Mouse (Mus musculus) stomach, postnatal 0 days (tissue): ENCODE measurements at regions not wholly inside any gene's neighbourhood (a gene's known extent, or its start where the extent isn't known, plus 50 kb on each side); places are given as distances from the start of the nearest gene placed in this dataset.
A peak's percentile ranks its signal among the peaks of the same experiment; 100 is the strongest.

Experiments used
- ATAC-seq: fragments of 200-750 bp; cut with Nextera tagmentation; 2 replicates; pipeline ENCODE4 v1.8.0; 2017; ENCODE audit not compliant: low FRiP score, low TSS enrichment
- DNase-seq: peaks from one replicate; pipeline ENCODE4 v3.0.0-alpha.2; 2016; ENCODE audit warnings: low spot score
- H3K27ac ChIP-seq: fragments of 300-500 bp; sonication (generic); replicated peaks from 2 replicates; pipeline ENCODE4 v1.5.1; 2014; ENCODE audit warnings: mild to moderate bottlenecking, control low read depth
- H3K27me3 ChIP-seq: fragments of 300-500 bp; sonication (generic); 2 replicates; pipeline ENCODE4 v1.6.1; 2014; ENCODE audit warnings: low read length; ENCODE audit not compliant: control insufficient read depth, insufficient read depth
- H3K36me3 ChIP-seq: fragments of 300-500 bp; sonication (generic); 2 replicates; pipeline ENCODE4 v1.6.1; 2014; ENCODE audit warnings: low read length, mixed read lengths; ENCODE audit not compliant: control insufficient read depth, insufficient read depth
- H3K4me1 ChIP-seq: fragments of 300-500 bp; sonication (generic); replicated peaks from 2 replicates; pipeline ENCODE4 v1.6.1; 2014; ENCODE audit warnings: antibody characterized with exemption; ENCODE audit not compliant: control insufficient read depth, insufficient read depth
- H3K4me2 ChIP-seq: fragments of 300-500 bp; sonication (generic); replicated peaks from 2 replicates; pipeline ENCODE4 v1.6.1; 2014; ENCODE audit warnings: low read depth, mild to moderate bottlenecking, control low read depth, moderate library complexity
- H3K4me3 ChIP-seq: fragments of 300-500 bp; sonication (generic); 2 replicates; pipeline ENCODE4 v1.5.1; 2014; ENCODE audit warnings: low read depth, low read length, control low read depth
- H3K9ac ChIP-seq: fragments of 300-500 bp; sonication (generic); 2 replicates; pipeline ENCODE4 v1.6.1; 2014; ENCODE audit warnings: mild to moderate bottlenecking, low read length, control low read depth, mixed read lengths
- H3K9me3 ChIP-seq: fragments of 300-500 bp; sonication (generic); 2 replicates; pipeline ENCODE4 v1.6.1; 2016; ENCODE audit warnings: low read length; ENCODE audit not compliant: control insufficient read depth
- CTCF ChIP-seq: IDR thresholded peaks from 2 replicates; pipeline ENCODE4 v1.5.1; 2016; ENCODE audit warnings: antibody characterized with exemption, low read depth, mild to moderate bottlenecking, moderate library complexity
- EP300 ChIP-seq: optimal IDR thresholded peaks from 2 replicates; pipeline ENCODE3; 2016; ENCODE audit warnings: antibody characterized with exemption
- WGBS: fragments of 180-500 bp; shearing (Covaris S2); extraction: QIAGEN DNeasy Blood & Tissue Kit; methylation state at CpG from one replicate; pipeline ENCODE4 v1.1.7; 2014; 5-methylcytosine and 5-hydroxymethylcytosine counted together

DNA sequence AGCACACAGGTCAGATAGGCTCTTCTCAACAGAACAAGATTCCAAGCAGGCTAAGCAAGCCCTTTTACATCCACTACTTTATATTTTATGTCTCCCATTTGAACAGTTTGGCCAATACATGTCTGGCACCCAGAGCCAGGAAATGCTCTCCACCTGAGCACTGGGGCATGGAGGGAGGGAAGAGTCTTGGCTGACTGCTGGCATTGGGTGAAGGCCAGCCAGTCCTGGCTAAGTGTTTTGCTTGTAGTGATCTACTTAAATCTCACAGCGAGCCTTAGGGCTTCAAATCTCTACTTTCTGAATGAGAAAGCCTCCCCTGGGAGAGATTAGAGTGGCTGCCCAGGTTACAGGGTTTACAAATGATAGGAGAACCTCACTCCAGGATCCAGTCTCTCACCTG, 78.5 kb upstream of the Vash1 start:
- Histone ChIP-seq H3K27ac (no peak overlapping the region), H3K27me3 (no peaks in the 10 kb centered on the region), H3K9ac (no peak overlapping the region), H3K36me3 (no peaks in the 10 kb centered on the region), H3K4me2 (no peak overlapping the region), H3K4me3 (no peak overlapping the region), H3K9me3 (no peaks in the 10 kb centered on the region), H3K4me1 (no peaks in the 10 kb centered on the region)
- ATAC-seq (no peak), DNase-seq (no peak)
- TF ChIP-seq CTCF (no peak), EP300 (no peak)
- 8% methylated on average over 1 of the region's 1 CpGs for WGBS

DNA sequence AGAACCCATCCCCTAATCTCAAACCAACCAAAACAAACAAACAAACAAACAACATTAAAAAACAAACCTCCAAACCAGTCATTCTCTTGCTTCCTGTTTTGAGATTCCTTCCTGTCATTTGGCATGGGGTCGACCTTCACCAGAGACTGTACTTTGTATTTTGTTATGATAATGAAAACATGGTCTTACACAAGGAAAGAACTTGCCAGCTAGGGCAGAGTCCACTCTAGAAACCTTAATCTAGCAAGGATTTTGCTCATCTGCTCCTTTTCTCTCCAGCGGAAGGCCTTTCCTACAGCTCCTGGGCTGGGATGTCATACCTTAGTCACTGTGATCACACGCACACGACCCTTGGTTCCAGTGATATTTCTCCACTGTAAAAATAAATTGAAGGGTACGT, 75.0 kb upstream of the Vash1 start:
- no peak for DNase-seq
- 88% methylated on average over 5 of the region's 5 CpGs for WGBS
- H3K9ac ChIP-seq = no peak overlapping the region

DNA sequence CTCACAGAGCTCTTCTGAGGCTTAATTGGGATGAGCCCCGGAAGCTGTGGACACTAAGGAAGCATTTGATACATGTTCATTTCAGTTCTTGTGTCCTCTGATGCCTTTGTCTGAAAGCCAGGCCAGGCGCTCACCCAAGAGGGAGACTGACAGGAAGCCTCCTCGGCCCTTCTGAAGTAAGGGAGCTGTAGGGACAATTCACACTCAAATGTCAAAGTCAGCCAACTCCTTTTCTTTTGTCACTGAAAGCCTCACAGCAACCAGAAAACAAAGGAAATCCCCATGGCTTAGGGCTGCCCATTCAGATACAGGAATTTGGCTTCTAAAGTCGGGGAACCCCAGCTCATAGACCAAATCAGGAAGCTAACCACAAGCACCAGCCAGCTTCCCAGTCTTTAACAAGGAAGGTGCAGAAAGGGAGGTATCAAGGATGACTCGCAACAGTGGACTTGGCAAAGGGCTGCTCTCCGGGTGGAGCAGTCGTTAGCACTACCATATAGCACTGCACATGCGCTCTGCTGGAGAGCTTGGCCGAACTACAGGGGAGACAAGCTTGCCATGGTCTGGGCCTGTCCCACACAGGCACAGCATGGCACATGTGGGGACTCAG, 66.0 kb upstream of the Vash1 start:
- no peak for ATAC-seq
- H3K4me3 ChIP-seq = no peak overlapping the region
- no peaks in the 10 kb centered on the region for H3K27me3 ChIP-seq
- H3K36me3 ChIP-seq = no peaks in the 10 kb centered on the region
- H3K9me3 ChIP-seq = no peaks in the 10 kb centered on the region
- 55% methylated on average over 9 of the region's 9 CpGs for WGBS
- no peak overlapping the region for H3K27ac ChIP-seq
- TF ChIP-seq EP300 (no peak), CTCF (no peak)
- no peak overlapping the region for H3K4me2 ChIP-seq
- H3K4me1 ChIP-seq = no peaks in the 10 kb centered on the region
- no peak overlapping the region for H3K9ac ChIP-seq
- no peak for DNase-seq

More for the DNA sequence above, 75.0 kb upstream of the Vash1 start:
- Histone ChIP-seq H3K36me3 (no peaks in the 10 kb centered on the region), H3K4me1 (no peaks in the 10 kb centered on the region), H3K4me2 (no peak overlapping the region), H3K9me3 (no peaks in the 10 kb centered on the region), H3K4me3 (no peak overlapping the region), H3K27me3 (no peaks in the 10 kb centered on the region), H3K27ac (no peak overlapping the region)
- no peak for ATAC-seq
- TF ChIP-seq CTCF (no peak), EP300 (no peak)

DNA sequence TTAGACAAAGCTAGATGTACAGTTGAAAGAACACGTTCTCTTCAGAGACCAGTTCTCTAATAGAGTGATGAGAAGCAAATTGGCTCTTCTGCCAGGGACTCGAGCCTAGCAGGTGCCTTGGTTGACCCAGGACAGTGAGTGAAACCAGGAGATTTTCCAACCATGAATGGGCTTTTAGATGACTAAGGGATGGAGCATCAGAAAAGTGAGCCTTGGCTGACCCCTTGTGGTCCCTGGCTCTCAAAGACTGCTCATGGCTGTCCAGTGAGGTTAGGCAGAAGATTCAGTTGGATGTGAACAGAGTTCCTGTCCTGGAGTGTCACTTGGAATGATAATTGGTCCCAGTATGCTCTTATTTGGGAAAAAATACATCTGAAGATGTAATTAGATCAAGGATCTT, 64.3 kb upstream of the Vash1 start:
- Histone ChIP-seq H3K27ac (no peak overlapping the region), H3K9me3 (no peaks in the 10 kb centered on the region), H3K36me3 (no peaks in the 10 kb centered on the region), H3K4me2 (no peak overlapping the region), H3K27me3 (no peaks in the 10 kb centered on the region), H3K4me1 (no peaks in the 10 kb centered on the region), H3K4me3 (no peak overlapping the region), H3K9ac (no peak overlapping the region)
- TF ChIP-seq CTCF (peak; percentile 77), EP300 (no peak)
- WGBS = 33% methylated on average over 2 of the region's 2 CpGs
- ATAC-seq = no peak
- peak; percentile 38 for DNase-seq

DNA sequence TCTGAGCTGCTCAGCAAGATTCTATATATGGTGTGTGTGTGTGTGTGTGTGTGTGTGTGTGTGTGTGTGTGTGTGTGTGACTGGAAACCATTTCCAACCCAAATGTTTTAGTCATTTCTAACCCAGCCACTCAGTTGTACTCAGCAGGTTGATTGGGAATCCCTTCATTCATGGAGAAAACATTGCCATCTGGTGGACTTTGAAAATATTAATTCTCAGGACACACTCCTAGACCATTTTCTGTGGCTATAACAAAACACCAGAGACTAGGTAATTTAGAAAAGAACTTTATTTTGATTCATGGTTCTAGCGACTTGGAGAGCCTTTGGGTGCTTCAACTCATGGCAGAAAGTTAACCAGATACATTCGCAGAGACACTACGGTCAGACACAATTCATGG, 62.2 kb upstream of the Vash1 start:
- ATAC-seq (no peak), DNase-seq (no peak)
- no peak overlapping the region for H3K27ac ChIP-seq
- no peak overlapping the region for H3K4me2 ChIP-seq
- H3K4me1 ChIP-seq = no peaks in the 10 kb centered on the region
- H3K9ac ChIP-seq = no peak overlapping the region
- no peaks in the 10 kb centered on the region for H3K36me3 ChIP-seq
- WGBS = 82% methylated on average over 3 of the region's 3 CpGs
- H3K4me3 ChIP-seq = no peak overlapping the region
- no peaks in the 10 kb centered on the region for H3K9me3 ChIP-seq
- peak; percentile 31; the same call in 1 of the 2 replicates for TF ChIP-seq CTCF
- TF ChIP-seq EP300 = no peak
- no peaks in the 10 kb centered on the region for H3K27me3 ChIP-seq

DNA sequence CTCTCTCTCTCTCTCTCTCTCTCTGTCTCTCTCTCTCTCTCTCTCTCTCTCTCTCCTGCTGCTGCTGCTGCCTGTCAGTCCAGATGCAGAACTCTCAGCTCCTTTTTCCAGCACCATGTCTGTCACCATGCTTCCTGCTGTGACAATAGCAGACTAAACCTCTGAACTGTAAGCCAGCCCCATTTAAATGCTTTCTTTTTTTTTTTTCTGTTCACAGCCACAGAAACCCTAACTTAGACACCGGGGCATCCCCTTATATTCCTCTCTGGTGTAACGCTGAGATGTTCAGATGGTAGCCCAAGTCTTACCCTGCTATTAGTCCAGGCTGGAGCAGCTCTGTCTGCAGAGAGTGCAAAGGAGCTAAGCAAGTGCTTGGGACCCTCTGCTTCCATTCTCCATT, 54.3 kb upstream of the Vash1 start:
- TF ChIP-seq CTCF (no peak), EP300 (no peak)
- Histone ChIP-seq H3K9me3 (no peaks in the 10 kb centered on the region), H3K27ac (no peak overlapping the region), H3K9ac (no peak overlapping the region), H3K27me3 (no peaks in the 10 kb centered on the region), H3K4me3 (no peak overlapping the region), H3K36me3 (no peaks in the 10 kb centered on the region), H3K4me1 (no peaks in the 10 kb centered on the region), H3K4me2 (no peak overlapping the region)
- DNase-seq (no peak), ATAC-seq (no peak)
- 70% methylated on average over 2 of the region's 2 CpGs for WGBS
